Mouse (Mus musculus): Measurements from ENCODE around the gene Csrnp1. TPM values are rescaled to one million over a fixed set of nuclear protein-coding genes. Genes with fewer than 3 reads are reported as not detected.
"Not testable (repeated sequence)": the region's sequence is repeated elsewhere in the genome, so short reads cannot be mapped to it uniquely, and the experiment has no call there.

Gene Csrnp1
- polyA plus RNA-seq, 1 experiment from 2014 or later, result 3.3 TPM

- peaks cover 37% of the 10 kb centered on the region for H3K27me3 ChIP-seq (ENCODE audit: poor library complexity, severe bottlenecking)
- no peaks in the 10 kb centered on the region for H3K36me3 ChIP-seq (replicated peaks)
- 73% methylated on average over 11 of the region's 11 CpGs for WGBS
- no peak overlapping the region for H3K4me3 ChIP-seq
- H3K4me1 ChIP-seq, result peaks cover 33% of the 10 kb centered on the region
- no peak for DNase-seq (ENCODE audit: extremely low spot score, low spot score)
- no peak overlapping the region for H3K27ac ChIP-seq
- H3K9me3 ChIP-seq, result no peaks in the 10 kb centered on the region
These were observed 28.9 kb upstream of the Csrnp1 start for GRCm38 (mm10) chr9:120013251-120013820.

GRCm38 (mm10) chr9:120012781-120013180, 28.3 kb upstream of the Csrnp1 start:
- Histone ChIP-seq H3K27me3 (ENCODE audit: poor library complexity, severe bottlenecking) (peaks cover 37% of the 10 kb centered on the region), H3K4me3 (no peak overlapping the region), H3K9me3 (peaks cover 5% of the 10 kb centered on the region; the same call in 1 of the 2 replicates), H3K4me1 (peaks cover 33% of the 10 kb centered on the region), H3K27ac (no peak overlapping the region), H3K36me3 (replicated peaks) (no peaks in the 10 kb centered on the region)
- no peak for DNase-seq (ENCODE audit: extremely low spot score, low spot score)
- 88% methylated on average over 5 of the region's 5 CpGs for WGBS

- peaks cover 32% of the 10 kb centered on the region for H3K27me3 ChIP-seq (ENCODE audit: poor library complexity, severe bottlenecking)
- H3K36me3 ChIP-seq (replicated peaks); DNase-seq (ENCODE audit: extremely low spot score, low spot score); H3K4me3 ChIP-seq; H3K27ac ChIP-seq; H3K9me3 ChIP-seq: not testable (repeated sequence)
- 88% methylated on average over 6 of the region's 6 CpGs for WGBS
- H3K4me1 ChIP-seq, result peaks cover 31% of the 10 kb centered on the region
These were observed 27.7 kb upstream of the Csrnp1 start for GRCm38 (mm10) chr9:120012161-120012560.

GRCm38 (mm10) chr9:120011533-120011932, 27.1 kb upstream of the Csrnp1 start:
- WGBS, result 3% methylated on average over 10 of the region's 10 CpGs
- DNase-seq (ENCODE audit: extremely low spot score, low spot score), result peak; percentile 72
- H3K27ac ChIP-seq, result peak overlapping the region; percentile 80

GRCm38 (mm10) chr9:120010781-120011511, 26.5 kb upstream of the Csrnp1 start:
- WGBS, result 1% methylated on average over 49 of the region's 60 CpGs

More at GRCm38 (mm10) chr9:120011533-120011932, 27.1 kb upstream of the Csrnp1 start:
- Histone ChIP-seq H3K36me3 (replicated peaks) (no peaks in the 10 kb centered on the region), H3K4me3 (peak overlapping the region; percentile 64), H3K4me1 (peaks cover 30% of the 10 kb centered on the region), H3K27me3 (ENCODE audit: poor library complexity, severe bottlenecking) (peaks cover 28% of the 10 kb centered on the region), H3K9me3 (peaks cover 8% of the 10 kb centered on the region; the same call in 1 of the 2 replicates)

GRCm38 (mm10) chr9:120009871-120010270, 25.4 kb upstream of the Csrnp1 start:
- Histone ChIP-seq H3K27ac (no peak overlapping the region), H3K4me3 (no peak overlapping the region), H3K27me3 (ENCODE audit: poor library complexity, severe bottlenecking) (peaks cover 28% of the 10 kb centered on the region), H3K36me3 (replicated peaks) (no peaks in the 10 kb centered on the region), H3K4me1 (peaks cover 27% of the 10 kb centered on the region), H3K9me3 (peaks cover 8% of the 10 kb centered on the region; the same call in 1 of the 2 replicates)
- DNase-seq (ENCODE audit: extremely low spot score, low spot score), result no peak
- 96% methylated on average over 3 of the region's 3 CpGs for WGBS

More at GRCm38 (mm10) chr9:120010781-120011511, 26.5 kb upstream of the Csrnp1 start:
- peak; percentile 91 for DNase-seq (ENCODE audit: extremely low spot score, low spot score)
- H3K27me3 ChIP-seq (ENCODE audit: poor library complexity, severe bottlenecking), result peaks cover 28% of the 10 kb centered on the region
- H3K4me1 ChIP-seq, result peaks cover 30% of the 10 kb centered on the region
- peaks cover 8% of the 10 kb centered on the region; the same call in 1 of the 2 replicates for H3K9me3 ChIP-seq
- H3K36me3 ChIP-seq (replicated peaks), result no peaks in the 10 kb centered on the region
- peak overlapping the region; percentile 80 for H3K27ac ChIP-seq
- H3K4me3 ChIP-seq, result peak overlapping the region; percentile 64

- no peak overlapping the region for H3K4me3 ChIP-seq
- WGBS, result 83% methylated on average over 7 of the region's 7 CpGs
- no peak for DNase-seq (ENCODE audit: extremely low spot score, low spot score)
- H3K4me1 ChIP-seq, result peaks cover 30% of the 10 kb centered on the region
- peaks cover 8% of the 10 kb centered on the region; the same call in 1 of the 2 replicates for H3K9me3 ChIP-seq
- H3K36me3 ChIP-seq (replicated peaks), result no peaks in the 10 kb centered on the region
- no peak overlapping the region for H3K27ac ChIP-seq
- H3K27me3 ChIP-seq (ENCODE audit: poor library complexity, severe bottlenecking), result peaks cover 28% of the 10 kb centered on the region
These were observed 24.9 kb upstream of the Csrnp1 start for GRCm38 (mm10) chr9:120009226-120009841.

GRCm38 (mm10) chr9:120007833-120008232, 23.4 kb upstream of the Csrnp1 start:
- H3K4me1 ChIP-seq, result peaks cover 23% of the 10 kb centered on the region
- peaks cover 27% of the 10 kb centered on the region for H3K27me3 ChIP-seq (ENCODE audit: poor library complexity, severe bottlenecking)
- H3K4me3 ChIP-seq, result no peak overlapping the region
- no peaks in the 10 kb centered on the region for H3K36me3 ChIP-seq (replicated peaks)
- peaks cover 8% of the 10 kb centered on the region; the same call in 1 of the 2 replicates for H3K9me3 ChIP-seq
- no peak overlapping the region for H3K27ac ChIP-seq
- WGBS, result 98% methylated on average over 1 of the region's 1 CpGs
- no peak for DNase-seq (ENCODE audit: extremely low spot score, low spot score)

GRCm38 (mm10) chr9:120005936-120006335, 21.5 kb upstream of the Csrnp1 start:
- H3K4me1 ChIP-seq, result peaks cover 27% of the 10 kb centered on the region
- H3K9me3 ChIP-seq, result peaks cover 8% of the 10 kb centered on the region; the same call in 1 of the 2 replicates
- DNase-seq (ENCODE audit: extremely low spot score, low spot score), result no peak
- H3K4me3 ChIP-seq, result no peak overlapping the region
- peaks cover 20% of the 10 kb centered on the region for H3K27me3 ChIP-seq (ENCODE audit: poor library complexity, severe bottlenecking)
- H3K36me3 ChIP-seq (replicated peaks), result no peaks in the 10 kb centered on the region
- 77% methylated on average over 3 of the region's 3 CpGs for WGBS
- no peak overlapping the region for H3K27ac ChIP-seq

GRCm38 (mm10) chr9:120002893-120003292, 18.4 kb upstream of the Csrnp1 start:
- H3K27ac ChIP-seq, result no peak overlapping the region
- no peak for DNase-seq (ENCODE audit: extremely low spot score, low spot score)
- peaks cover 10% of the 10 kb centered on the region; the same call in 1 of the 2 replicates for H3K27me3 ChIP-seq (ENCODE audit: poor library complexity, severe bottlenecking)
- no peaks in the 10 kb centered on the region for H3K36me3 ChIP-seq (replicated peaks)
- no peak overlapping the region for H3K4me3 ChIP-seq
- peaks cover 4% of the 10 kb centered on the region; the same call in 1 of the 2 replicates for H3K9me3 ChIP-seq
- WGBS, result 86% methylated on average over 5 of the region's 5 CpGs
- peaks cover 21% of the 10 kb centered on the region for H3K4me1 ChIP-seq

- Histone ChIP-seq H3K4me3 (peak overlapping the region; percentile 57), H3K36me3 (replicated peaks) (no peaks in the 10 kb centered on the region), H3K27me3 (ENCODE audit: poor library complexity, severe bottlenecking) (peaks cover 10% of the 10 kb centered on the region; the same call in 1 of the 2 replicates), H3K27ac (peak overlapping the region; percentile 87), H3K4me1 (peaks cover 21% of the 10 kb centered on the region), H3K9me3 (no peaks in the 10 kb centered on the region)
- 12% methylated on average over 31 of the region's 31 CpGs for WGBS
- DNase-seq (ENCODE audit: extremely low spot score, low spot score), result peak; percentile 87
These were observed 17.7 kb upstream of the Csrnp1 start for GRCm38 (mm10) chr9:120001945-120002725.

- DNase-seq (ENCODE audit: extremely low spot score, low spot score), result no peak
- WGBS, result 82% methylated on average over 5 of the region's 5 CpGs
- peaks cover 10% of the 10 kb centered on the region; the same call in 1 of the 2 replicates for H3K27me3 ChIP-seq (ENCODE audit: poor library complexity, severe bottlenecking)
These were observed 16.3 kb upstream of the Csrnp1 start for GRCm38 (mm10) chr9:120000761-120001160.

More at GRCm38 (mm10) chr9:120000761-120001160, 16.3 kb upstream of the Csrnp1 start:
- Histone ChIP-seq H3K9me3 (no peaks in the 10 kb centered on the region), H3K36me3 (replicated peaks) (no peaks in the 10 kb centered on the region), H3K27ac (no peak overlapping the region), H3K4me1 (peaks cover 21% of the 10 kb centered on the region), H3K4me3 (no peak overlapping the region)
